Mouse (Mus musculus) 416B (cell line): ENCODE data around the gene Vstm4.

Experiments
- DNase-seq: peaks from one replicate; pipeline ENCODE4 v3.0.0; 2011; ENCODE audit warnings: low read depth

The Vstm4 gene

DNA sequence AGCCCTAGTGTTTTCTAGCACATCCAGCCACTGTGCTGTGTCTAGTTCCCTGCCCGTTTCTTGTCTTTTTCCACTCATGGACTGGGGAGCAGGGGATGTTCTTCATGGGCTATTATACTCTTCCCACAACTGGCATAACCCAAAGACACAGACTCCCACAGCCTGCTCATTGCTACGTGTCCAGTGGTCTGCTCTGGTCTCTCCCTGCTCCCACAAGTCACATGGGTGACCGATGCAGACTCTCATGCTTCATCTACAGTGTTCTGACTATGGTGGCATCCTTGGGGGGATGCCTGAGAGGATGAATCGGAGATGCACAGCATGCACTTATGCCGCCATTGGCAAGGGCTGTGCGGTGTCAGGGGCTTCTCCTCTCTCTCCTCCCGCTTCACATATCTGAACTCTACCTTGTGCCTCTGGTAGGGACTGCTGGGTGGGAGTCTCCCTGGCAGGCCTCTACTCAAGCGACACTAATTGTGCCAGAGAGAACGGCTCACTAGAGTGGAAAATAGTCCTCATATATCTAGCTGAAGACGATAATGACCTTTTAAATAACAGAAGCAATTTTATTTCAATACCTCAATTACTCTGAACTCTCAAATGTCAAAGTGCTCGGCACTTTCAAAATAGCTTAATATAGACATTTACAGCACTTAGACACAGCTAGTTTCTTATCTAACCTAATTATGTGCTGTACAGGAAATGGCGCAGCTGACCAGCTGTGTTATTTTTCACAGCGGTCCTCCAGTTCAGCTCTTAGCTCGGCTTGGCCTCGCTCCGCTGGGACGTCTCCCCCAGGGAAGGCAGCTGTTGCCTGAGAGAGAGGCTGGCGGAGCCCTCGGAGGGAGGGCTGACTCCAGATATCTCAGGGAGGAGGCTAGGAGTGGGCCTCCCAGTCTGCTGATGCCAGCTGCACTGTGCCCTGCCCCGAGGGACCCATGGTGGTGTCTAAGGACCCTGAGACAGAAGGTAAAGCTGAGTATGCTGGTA lies 94.1 kb downstream of the Vstm4 start:
- DNase-seq, result peak; percentile 10

DNA sequence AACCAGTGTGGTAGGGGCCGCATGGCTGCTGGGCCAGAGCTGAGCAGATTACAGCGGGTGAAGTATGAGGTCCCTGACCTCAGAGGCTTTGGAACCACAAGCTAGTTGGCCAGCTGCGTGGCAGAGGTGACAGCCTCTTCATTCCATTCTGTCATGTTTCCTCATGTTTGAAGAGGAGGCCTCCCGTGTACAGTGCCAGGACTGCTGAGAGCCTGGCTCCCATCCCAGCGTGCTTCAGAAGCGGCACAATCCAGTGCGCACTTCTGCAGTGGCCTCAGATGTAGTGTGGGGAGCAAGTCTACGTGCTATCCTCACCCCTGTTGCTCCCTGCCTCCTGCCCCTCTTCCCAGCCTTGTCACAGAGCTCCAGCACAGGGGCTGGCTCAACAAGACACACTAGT lies 99.9 kb downstream of the Vstm4 start:
- no peak for DNase-seq

DNA sequence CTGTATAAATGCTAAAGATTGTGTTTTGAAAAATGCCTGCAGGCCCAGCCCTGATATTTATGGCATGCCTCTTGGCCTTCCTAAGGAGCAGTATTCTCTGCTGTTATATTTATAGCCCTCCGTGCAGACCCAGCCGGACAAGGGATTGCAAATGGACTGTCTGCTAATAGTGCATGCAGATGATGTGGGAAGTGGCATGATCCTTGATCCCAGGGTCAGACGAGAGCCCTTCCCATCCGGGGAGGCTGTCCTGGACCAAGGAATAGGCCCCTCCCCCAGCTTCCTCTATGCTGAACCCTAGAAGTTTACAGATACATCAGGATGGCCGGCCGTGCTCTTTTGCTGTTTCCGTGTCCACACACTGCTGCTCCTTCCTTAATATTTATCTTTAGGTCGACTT lies 102.1 kb downstream of the Vstm4 start:
- DNase-seq, result no peak

GRCm38 (mm10) chr14:32960481-32960880 lies 103.9 kb downstream of the Vstm4 start:
- DNase-seq, result peak; percentile 67

DNA sequence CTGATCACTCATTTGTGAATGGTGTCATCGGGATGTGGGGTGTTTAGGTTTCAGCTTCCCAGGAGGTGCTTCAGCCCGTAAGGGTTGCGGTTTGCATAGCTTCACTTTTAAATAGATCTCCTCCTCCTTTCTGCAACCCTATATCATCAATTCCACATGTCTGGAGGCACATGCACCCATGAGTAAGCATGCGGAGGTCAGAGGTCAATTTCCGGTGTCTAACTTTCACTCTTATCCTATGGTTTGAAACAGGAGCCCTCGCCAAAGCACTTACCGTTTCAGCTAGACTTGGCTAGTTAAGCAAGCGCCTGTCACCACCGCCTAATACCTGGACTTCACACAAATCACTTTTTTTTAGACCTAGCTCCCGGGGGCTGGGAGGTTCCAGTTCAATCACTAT lies 108.2 kb downstream of the Vstm4 start:
- DNase-seq, result no peak

DNA sequence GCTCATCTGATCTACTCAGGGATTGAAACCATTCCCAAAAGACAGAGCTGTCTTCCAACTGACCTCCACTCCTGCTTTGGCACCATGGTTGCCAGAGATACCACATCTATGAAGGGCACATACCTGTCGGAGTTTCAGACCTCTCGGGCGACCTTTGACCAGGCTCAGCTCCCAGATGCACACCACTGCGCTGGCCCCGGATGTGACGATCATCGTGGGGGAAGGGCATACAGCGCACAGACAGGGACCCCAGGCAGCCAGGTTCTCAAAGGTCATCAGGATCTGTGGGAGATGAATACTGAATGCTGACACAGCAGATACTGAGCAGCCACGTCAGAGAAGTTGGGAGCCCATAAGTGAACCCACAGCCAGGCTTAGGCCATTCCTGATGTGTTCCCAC lies 114.1 kb downstream of the Vstm4 start:
- DNase-seq, result no peak

GRCm38 (mm10) chr14:32984176-32984738 lies 127.7 kb downstream of the Vstm4 start:
- DNase-seq, result no peak

- no peak for DNase-seq
Measured at GRCm38 (mm10) chr14:32986659-32987058, 130.1 kb downstream of the Vstm4 start.
